Mouse (Mus musculus) heart, postnatal 0 days (tissue): ENCODE measurements around the gene Acaa1b. TPM values are rescaled to one million over a fixed set of nuclear protein-coding genes. Genes with fewer than 3 reads are reported as not detected.

ENCODE experiments used
- ATAC-seq: fragments of 200-750 bp; cut with Nextera tagmentation; 2 replicates; pipeline ENCODE4 v1.8.0; 2017; ENCODE audit warnings: low read depth, moderate number of reproducible peaks, moderate library complexity; ENCODE audit not compliant: insufficient read depth
- DNase-seq: peaks from one replicate; pipeline ENCODE4 v3.0.0-alpha.2; 2016; ENCODE audit warnings: low spot score
- H3K27ac ChIP-seq: fragments of 300-500 bp; sonication (generic); 2 replicates; pipeline ENCODE4 v1.5.1; 2014; ENCODE audit warnings: low read depth, mild to moderate bottlenecking
- H3K27me3 ChIP-seq: fragments of 300-500 bp; sonication (generic); 2 replicates; pipeline ENCODE4 v1.6.1; 2014; ENCODE audit warnings: low read length, mixed read lengths; ENCODE audit not compliant: control insufficient read depth, insufficient read depth
- H3K36me3 ChIP-seq: fragments of 300-500 bp; sonication (generic); replicated peaks from 2 replicates; pipeline ENCODE4 v1.6.1; 2014; ENCODE audit warnings: low read length, mixed read lengths; ENCODE audit not compliant: control insufficient read depth, insufficient read depth
- H3K4me1 ChIP-seq: fragments of 300-500 bp; sonication (generic); 2 replicates; pipeline ENCODE4 v1.6.1; 2014; ENCODE audit warnings: antibody characterized with exemption; ENCODE audit not compliant: control insufficient read depth, insufficient read depth
- H3K4me2 ChIP-seq: fragments of 300-500 bp; sonication (generic); 2 replicates; pipeline ENCODE4 v1.6.1; 2014; ENCODE audit warnings: low read depth, mild to moderate bottlenecking, low read length, moderate library complexity
- H3K4me3 ChIP-seq: fragments of 300-500 bp; sonication (generic); 2 replicates; pipeline ENCODE4 v1.5.1; 2014; ENCODE audit warnings: low read depth, low read length
- H3K9ac ChIP-seq: fragments of 300-500 bp; sonication (generic); replicated peaks from 2 replicates; pipeline ENCODE4 v1.6.1; 2014; ENCODE audit warnings: low read depth, low read length, mixed read lengths
- H3K9me3 ChIP-seq: fragments of 300-500 bp; sonication (generic); replicated peaks from 2 replicates; pipeline ENCODE4 v1.6.1; 2016; ENCODE audit warnings: low read length; ENCODE audit not compliant: control insufficient read depth
- CTCF ChIP-seq: IDR thresholded peaks from 2 replicates; pipeline ENCODE4 v1.5.1; 2016; ENCODE audit warnings: antibody characterized with exemption, control low read depth, low read depth
- EP300 ChIP-seq: IDR thresholded peaks from 2 replicates; pipeline ENCODE4 v1.6.1; 2016; ENCODE audit warnings: antibody characterized with exemption, low read depth
- WGBS: fragments of 180-500 bp; shearing (Covaris S2); extraction: QIAGEN DNeasy Blood & Tissue Kit; methylation state at CpG from one replicate; pipeline ENCODE4 v1.1.7; 2014; 5-methylcytosine and 5-hydroxymethylcytosine counted together
- polyA plus RNA-seq: library from polyadenylated mRNA; unstranded; fragments of >200 nt; fragmentation: Nextera tagmentation; extraction: Ambion mirVana; gene quantifications from 2 replicates; pipeline ENCODE4 v1.2.1, GENCODE M21; 2015
- total RNA-seq: library from RNA; depleted of rRNA; stranded (reverse); fragments of >200 nt; gene quantifications from 2 replicates; pipeline ENCODE4 v1.2.3, GENCODE M21; 2014; ENCODE audit warnings: low replicate concordance

Acaa1b gene
- total and polyA plus RNA-seq, 2 experiments from 2014 or later, result 0.15 TPM; not detected in 1

- no peak for DNase-seq
These were observed 42.4 kb upstream of the Acaa1b start for GRCm38 (mm10) chr9:119199151-119199861.

DNA sequence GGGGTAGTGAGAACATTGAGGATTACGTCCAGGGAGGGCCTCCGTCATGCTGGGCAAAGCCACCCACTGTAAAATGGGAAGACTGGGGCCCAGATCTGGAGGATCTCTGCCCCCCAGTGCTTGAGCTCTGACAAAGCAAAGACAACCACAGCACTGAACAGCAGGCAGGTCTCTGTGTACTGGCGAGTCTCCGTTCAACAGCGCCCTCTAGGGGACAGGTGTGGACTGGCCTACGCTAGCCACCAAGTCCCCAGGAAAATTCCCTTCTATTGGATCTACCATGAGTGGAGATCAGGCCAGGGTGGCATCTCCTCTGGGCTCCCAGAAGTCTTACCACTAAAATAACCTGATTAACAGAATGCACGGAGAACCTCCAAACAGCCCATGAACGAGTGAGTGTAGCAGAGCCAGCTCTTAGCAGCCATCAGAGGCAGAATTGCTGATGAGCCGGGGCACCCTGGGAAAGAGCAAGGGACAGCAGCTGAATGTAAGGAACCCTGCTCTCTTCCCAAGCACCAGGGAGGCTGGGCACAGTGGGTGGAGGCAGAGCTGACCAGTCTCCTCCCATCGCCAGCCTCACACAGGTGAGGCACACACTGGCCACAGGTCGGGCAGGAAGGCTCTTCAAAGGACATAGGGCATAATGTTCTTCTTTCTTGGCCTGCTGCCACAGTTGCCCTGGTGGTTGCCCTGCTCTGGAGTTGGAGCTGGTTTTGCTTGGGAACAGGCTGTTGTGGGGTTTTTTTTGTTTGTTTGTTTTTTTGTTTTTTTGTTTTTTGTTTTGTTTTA lies 35.5 kb upstream of the Acaa1b start:
- Histone ChIP-seq H3K36me3 (no peaks in the 10 kb centered on the region), H3K9ac (no peak overlapping the region), H3K27ac (no peak overlapping the region), H3K27me3 (no peaks in the 10 kb centered on the region), H3K4me1 (no peaks in the 10 kb centered on the region), H3K4me2 (no peak overlapping the region), H3K4me3 (no peak overlapping the region), H3K9me3 (no peaks in the 10 kb centered on the region)
- 36% methylated on average over 11 of the region's 11 CpGs for WGBS
- TF ChIP-seq CTCF (peak; percentile 38), EP300 (no peak)
- no peak for ATAC-seq
- no peak for DNase-seq

More at GRCm38 (mm10) chr9:119199151-119199861, 42.4 kb upstream of the Acaa1b start:
- Histone ChIP-seq H3K9ac (no peak overlapping the region), H3K9me3 (0 out of 2 replicates have a peak, but pooled peaks cover 2% of the 10 kb centered on the region), H3K36me3 (no peaks in the 10 kb centered on the region), H3K27me3 (no peaks in the 10 kb centered on the region), H3K4me2 (no peak overlapping the region), H3K4me1 (no peaks in the 10 kb centered on the region), H3K4me3 (no peak overlapping the region), H3K27ac (no peak overlapping the region)
- 80% methylated on average over 10 of the region's 10 CpGs for WGBS
- ATAC-seq, result no peak
- TF ChIP-seq CTCF, result no peak
- no peak for TF ChIP-seq EP300

- H3K4me1 ChIP-seq, result no peaks in the 10 kb centered on the region
- WGBS, result 31% methylated on average over 3 of the region's 3 CpGs
- H3K9ac ChIP-seq, result no peak overlapping the region
- TF ChIP-seq EP300 (no peak), CTCF (no peak)
- DNase-seq (no peak), ATAC-seq (no peak)
- no peak overlapping the region for H3K4me3 ChIP-seq
- no peak overlapping the region for H3K27ac ChIP-seq
- H3K36me3 ChIP-seq, result no peaks in the 10 kb centered on the region
- H3K9me3 ChIP-seq, result no peaks in the 10 kb centered on the region
- H3K4me2 ChIP-seq, result no peak overlapping the region
- no peaks in the 10 kb centered on the region for H3K27me3 ChIP-seq
These were observed 24.4 kb upstream of the Acaa1b start for GRCm38 (mm10) chr9:119181241-119181728.

DNA sequence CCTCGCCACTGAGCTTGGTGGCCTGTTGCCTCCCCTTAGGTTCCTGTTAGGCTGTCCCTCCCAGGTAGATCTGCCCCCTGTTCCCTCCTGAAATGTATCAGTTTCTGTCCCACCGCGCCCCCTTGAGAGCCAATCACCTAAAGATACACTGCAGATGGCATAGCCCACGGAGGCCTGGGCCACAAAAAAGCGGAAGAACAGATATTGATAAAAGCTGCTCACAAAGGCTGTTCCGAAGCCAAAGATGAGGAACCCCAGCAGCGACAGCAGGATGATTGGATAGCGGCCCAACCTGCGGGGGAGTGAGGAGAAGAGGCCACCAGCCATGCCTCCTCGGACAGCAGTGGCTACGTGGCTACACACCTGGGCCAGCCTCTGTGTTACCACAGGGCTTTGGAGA lies 22.4 kb upstream of the Acaa1b start:
- Histone ChIP-seq H3K4me3 (no peak overlapping the region), H3K9me3 (no peaks in the 10 kb centered on the region), H3K9ac (no peak overlapping the region), H3K36me3 (no peaks in the 10 kb centered on the region), H3K4me1 (no peaks in the 10 kb centered on the region), H3K4me2 (no peak overlapping the region), H3K27ac (no peak overlapping the region), H3K27me3 (no peaks in the 10 kb centered on the region)
- 76% methylated on average over 11 of the region's 11 CpGs for WGBS
- ATAC-seq (no peak), DNase-seq (no peak)
- TF ChIP-seq CTCF (no peak), EP300 (no peak)

DNA sequence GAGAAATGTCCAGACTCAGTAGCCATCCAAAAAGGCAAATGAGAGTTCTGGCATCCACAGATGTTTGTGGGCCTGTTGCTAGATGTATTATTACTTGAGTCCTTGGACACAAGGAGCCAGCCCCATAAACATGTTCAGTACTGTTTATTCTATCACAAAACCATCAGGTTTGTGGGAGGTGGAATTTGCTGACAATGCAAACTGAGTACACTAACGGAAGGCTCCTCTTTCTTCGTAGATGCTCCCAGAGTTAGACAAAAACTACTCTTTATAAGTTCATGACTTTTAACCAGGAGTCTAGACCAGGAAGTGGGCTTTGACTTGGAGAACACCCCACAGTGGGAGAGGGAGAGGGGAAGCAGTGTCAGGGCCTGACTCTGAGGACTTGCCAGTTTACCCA lies 10.7 kb upstream of the Acaa1b start:
- Histone ChIP-seq H3K4me3 (no peak overlapping the region), H3K9me3 (no peaks in the 10 kb centered on the region), H3K4me2 (no peak overlapping the region), H3K27me3 (no peaks in the 10 kb centered on the region), H3K9ac (no peak overlapping the region), H3K27ac (no peak overlapping the region), H3K36me3 (no peaks in the 10 kb centered on the region), H3K4me1 (no peaks in the 10 kb centered on the region)
- 87% methylated on average over 2 of the region's 2 CpGs for WGBS
- TF ChIP-seq CTCF (no peak), EP300 (no peak)
- no peak for ATAC-seq
- no peak for DNase-seq
